Mouse (Mus musculus) kidney, postnatal 14 days (tissue): Measurements from ENCODE around the gene Pign.

ENCODE experiments used
- DNase-seq: peaks from one replicate; pipeline ENCODE4 v3.0.0; 2022; ENCODE audit warnings: mixed read lengths

Pign gene

DNA sequence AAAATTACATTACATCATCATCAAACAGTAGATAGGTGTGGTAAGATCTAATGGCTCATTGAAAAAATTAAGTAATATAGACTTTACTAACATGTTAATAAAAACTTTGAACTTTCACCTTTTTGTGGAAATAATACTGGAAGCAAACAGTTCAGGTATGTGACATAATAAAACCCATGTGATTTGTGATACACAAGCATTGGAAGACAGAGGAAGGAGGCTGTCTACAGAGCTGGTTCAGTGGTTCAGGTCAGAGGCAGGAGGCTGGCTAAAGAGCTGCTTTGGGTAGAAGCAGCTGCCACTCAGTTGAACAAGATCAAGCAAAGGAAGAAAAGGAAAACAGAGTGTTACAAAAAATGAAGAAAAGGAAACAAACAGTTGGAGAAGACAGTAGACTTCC is 107.4 kb downstream of the Pign start:
- DNase-seq, result no peak

DNA sequence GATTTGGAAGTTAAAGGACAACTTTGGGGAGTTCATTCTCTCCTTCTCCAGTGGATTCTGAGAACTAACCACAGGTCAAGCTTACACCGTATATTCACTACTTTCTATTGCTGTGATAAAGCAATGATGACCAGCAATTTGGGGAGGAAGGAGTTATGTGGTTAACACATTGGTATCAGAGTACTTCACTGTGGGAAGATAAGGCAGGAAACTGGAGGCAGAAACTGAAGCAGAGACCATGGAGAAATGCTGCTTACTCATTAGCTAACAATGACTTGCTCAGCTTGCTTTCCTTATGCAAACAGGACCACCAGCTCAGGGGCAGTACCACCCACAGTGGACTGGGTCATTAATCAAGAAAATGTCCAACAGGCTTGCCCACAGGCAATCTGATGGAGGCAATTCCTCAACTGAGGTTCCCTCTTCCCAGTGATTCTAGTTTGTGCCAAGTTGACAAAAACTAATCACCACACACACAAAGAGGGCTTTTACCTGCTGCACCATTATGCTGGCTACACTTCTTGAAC is 108.2 kb downstream of the Pign start:
- DNase-seq, result no peak

DNA sequence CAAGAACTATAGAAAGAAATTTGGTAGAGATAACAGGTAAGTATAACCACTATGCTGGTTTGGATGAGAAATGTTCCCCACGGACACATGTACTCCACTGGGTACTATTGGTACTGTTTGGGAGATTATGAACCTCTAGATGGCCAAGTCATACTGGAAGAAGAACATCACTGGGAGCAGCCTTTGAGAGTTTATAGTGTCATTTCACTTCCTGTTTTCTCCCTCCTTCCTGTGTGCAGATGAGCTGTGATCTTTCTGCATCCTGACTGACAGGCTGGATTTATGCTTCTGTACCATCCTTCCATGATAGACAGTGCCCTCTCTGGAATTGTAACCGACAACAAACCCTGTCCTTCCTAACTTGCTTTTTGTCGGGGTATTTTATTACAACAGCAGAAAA is 110.3 kb downstream of the Pign start:
- no peak for DNase-seq

DNA sequence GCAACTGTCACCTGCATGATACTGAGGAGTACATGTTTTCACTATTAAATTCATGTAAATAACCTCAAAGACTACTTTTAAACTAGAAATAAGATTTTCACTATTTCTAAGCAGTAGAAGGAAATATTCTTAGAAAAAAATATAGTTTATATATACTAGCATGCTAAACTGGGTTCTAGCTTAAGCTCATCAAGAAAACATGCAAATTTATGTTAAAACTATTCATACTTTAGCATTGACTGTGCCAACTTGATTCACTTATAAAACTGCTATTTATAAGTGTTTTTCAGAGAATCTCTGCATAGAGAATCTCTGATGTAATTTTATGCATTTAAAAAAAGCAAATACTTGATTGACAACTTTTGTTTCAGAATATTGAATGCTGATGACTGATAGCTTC is 113.3 kb downstream of the Pign start:
- no peak for DNase-seq

DNA sequence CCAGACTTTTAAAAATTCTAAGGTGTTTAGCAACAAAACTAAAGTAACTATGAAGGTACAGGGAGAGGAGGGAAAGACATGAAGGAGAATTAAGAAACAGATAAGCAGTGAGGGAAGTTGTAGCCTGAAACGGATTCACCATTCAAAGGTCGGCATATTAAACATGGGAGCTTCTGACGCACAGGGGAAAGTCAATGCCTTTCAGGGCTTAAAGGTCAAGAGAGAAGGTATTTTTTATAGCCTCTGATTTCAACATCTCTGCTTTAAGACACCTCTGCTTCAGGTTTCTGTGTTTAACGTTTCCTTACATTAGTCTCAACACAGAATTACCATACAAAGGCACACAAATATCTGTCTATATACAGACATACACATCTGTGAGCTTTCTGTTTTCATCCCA is 113.8 kb downstream of the Pign start:
- DNase-seq, result no peak

DNA sequence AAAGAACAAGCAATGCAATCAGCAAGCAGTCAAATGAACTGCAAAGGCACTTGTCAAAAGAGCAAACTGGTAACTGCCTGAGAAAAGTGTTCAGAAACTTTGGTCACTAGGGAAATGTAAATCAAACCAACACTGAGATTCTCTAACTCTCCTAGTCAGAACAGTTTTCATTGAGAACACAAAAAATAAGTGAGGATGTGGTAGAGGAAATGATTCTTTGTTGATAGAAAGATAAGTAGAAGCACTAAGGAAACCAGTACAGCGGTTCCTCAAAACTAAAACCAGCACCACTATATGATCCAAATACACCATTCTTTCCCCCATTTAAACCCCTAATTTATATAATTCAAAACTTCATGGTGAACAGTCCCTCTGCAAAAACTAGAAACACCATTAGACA is 120.4 kb downstream of the Pign start:
- DNase-seq, result no peak

DNA sequence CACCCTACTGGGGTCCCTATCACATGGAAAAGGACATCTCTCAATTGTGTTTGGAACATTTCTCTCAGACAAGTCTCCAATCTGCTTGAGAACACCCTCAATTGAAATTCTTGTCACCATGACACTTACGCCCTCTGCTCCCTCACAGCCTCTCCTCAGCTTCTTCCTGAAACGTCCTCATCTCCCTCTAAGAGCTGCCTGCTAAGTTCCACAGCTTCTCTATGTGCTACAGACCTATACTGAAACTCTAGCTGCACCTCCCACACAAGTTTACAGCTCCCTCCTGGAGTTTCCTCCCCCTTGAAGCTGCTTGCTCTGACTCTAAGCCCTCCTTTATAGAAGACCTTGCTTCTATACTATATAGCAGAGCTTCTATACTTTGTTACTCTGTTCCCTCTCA is 139.7 kb downstream of the Pign start:
- DNase-seq, result no peak

DNA sequence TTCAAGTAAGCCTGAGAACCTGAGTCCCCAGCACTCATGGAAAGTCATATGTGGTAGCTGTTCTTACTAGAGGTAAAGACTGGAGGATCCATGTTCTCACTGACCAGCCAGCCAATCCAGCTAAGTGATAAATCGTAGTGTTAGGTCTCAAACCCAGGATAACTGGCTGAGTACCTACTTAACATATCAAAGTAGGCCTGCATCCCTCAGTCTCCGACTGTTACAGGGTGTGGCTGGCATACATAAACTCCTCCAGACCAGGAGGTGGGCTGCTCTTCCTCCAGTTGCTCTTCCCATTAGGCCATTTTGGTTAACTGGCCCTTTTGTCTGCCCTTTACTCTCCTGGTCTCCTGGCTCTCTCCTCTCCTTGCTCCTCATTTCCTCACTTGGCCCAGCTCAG is 141.2 kb downstream of the Pign start:
- no peak for DNase-seq

DNA sequence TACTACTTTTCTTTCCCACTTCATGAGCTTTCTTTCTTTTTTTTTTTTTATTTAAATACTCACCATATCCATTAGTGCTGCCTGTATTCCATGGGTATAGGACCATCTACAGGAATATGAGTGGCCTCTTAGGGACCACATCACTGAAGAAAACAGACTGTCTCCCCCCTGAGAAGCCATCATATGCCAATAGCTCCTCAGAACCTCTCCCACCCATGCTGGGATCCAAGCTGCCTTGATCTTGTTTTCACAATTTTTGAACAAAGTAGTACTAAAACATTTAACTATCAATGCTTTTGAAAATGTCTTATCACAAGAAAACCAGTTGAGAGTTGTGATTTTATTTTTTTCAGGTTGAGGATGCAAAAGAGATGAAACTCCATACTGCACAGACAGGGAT is 145.4 kb downstream of the Pign start:
- no peak for DNase-seq

DNA sequence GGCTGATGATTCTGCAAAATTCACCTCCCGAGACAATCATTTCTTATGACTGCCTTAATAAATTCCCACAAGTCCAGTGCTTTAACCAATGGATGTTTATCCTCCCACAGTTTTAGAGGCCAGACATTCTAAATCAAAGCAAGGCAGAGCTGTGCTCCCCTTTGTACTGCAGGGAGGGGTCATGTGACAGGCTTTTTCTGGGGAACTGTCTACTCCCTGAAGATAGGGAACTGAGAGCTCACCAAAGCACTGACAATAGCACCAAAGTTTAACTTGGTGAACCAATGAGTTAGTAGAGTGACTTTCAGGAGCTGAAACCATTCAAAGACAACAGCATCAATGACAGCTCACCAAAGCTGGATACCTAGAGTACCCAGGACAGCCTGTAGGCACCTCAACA is 156.4 kb downstream of the Pign start:
- DNase-seq, result no peak

DNA sequence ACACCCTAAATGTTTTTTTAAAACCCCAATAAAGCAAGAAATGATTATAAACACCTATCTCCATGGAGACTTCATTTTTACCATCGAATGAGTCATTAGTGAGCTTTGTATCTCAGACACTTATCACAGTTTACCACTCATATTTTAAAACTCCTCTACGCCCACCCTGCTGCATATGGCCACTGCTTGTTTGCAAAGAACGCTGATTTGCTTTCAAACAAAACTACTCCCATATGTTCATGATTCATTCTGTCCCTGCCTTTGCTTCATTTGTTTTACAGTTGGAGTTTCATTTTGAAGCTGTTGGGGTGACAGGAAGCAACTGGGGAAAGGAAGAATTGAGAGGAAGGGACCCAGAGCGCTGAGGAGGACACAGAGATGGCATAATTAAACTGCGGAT is 170.9 kb downstream of the Pign start:
- no peak for DNase-seq

DNA sequence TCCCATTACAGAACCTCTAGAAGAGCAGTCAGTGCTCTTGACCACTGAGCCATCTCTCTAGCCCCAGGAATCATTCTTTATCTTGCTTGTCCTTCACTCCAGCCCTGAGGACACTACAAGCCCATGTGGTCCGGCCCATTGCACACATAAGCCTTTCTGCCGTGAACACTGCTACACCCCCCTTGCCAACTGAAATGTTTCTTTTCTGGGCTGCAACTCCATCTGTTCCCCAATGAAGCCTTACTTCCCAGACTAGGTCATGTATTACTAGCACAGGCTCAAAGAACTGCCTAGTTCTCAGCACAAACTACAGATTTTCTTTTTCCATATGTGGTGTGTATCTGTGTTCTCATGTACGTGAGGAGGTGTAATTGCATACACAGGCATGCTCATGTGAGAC is 174.0 kb downstream of the Pign start:
- DNase-seq, result no peak

DNA sequence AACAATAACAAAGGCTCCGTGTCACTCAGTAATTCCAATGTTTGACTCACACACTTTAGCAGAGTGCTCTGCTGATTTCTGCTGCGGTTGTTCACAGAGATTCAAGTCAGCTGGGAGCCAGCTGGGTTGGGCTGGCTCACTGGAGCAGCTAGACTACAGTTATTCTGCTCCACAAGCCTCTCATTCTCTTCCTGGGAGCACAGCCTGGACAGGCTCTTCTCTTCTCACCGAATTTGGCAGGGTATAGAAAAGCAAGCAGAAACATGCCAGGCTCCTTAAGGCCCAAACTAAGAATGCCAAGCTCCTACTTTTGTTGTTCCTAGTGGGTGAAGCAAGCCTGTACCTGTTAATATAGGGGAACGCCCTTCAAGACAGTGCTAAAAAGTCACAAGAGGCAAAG is 176.4 kb downstream of the Pign start:
- DNase-seq, result no peak
